Mouse (Mus musculus) C2C12 (cell line): Measurements from ENCODE around the gene Snx30. TPM values are rescaled to one million over a fixed set of nuclear protein-coding genes. Genes with fewer than 3 reads are reported as not detected.

Experiments
- H3K27me3 ChIP-seq: one replicate; pipeline ENCODE4 v1.6.1; 2011; ENCODE audit not compliant: control insufficient read depth, insufficient read depth, insufficient read length
- H3K36me3 ChIP-seq: one replicate; pipeline ENCODE4 v1.6.1; 2011; ENCODE audit not compliant: control insufficient read depth, insufficient read depth
- H3K4me3 ChIP-seq: one replicate; pipeline ENCODE4 v1.5.1; 2011; ENCODE audit warnings: mild to moderate bottlenecking, control low read depth; ENCODE audit not compliant: poor library complexity, insufficient read depth, severe bottlenecking
- H3K79me2 ChIP-seq: one replicate; pipeline ENCODE4 v1.6.1; 2011; ENCODE audit not compliant: control insufficient read depth, insufficient read depth
- H3K79me3 ChIP-seq: one replicate; pipeline ENCODE4 v1.6.1; 2011; ENCODE audit warnings: low read depth, control low read depth
- H3ac ChIP-seq: one replicate; pipeline ENCODE3; 2011; ENCODE audit warnings: low read depth; ENCODE audit not compliant: control insufficient read depth, insufficient read length
- CEBPB ChIP-seq: IDR thresholded peaks from one replicate; pipeline ENCODE4 v1.6.1; 2011; ENCODE audit warnings: low read depth, mild to moderate bottlenecking, control low read depth, moderate library complexity
- CTCF ChIP-seq: IDR thresholded peaks from one replicate; pipeline ENCODE4 v1.5.1; 2011; ENCODE audit not compliant: control insufficient read depth, insufficient read depth, insufficient read length
- FOSL1 ChIP-seq: IDR thresholded peaks from one replicate; pipeline ENCODE4 v1.8.0; 2011; ENCODE audit warnings: mild to moderate bottlenecking, low read length; ENCODE audit not compliant: poor library complexity, insufficient read depth, severe bottlenecking
- MAX ChIP-seq: IDR thresholded peaks from one replicate; pipeline ENCODE4 v1.6.1; 2011; ENCODE audit warnings: mild to moderate bottlenecking, control low read depth
- MYOD1 ChIP-seq: IDR thresholded peaks from one replicate; pipeline ENCODE4 v1.6.1; 2011; ENCODE audit warnings: low read depth; ENCODE audit not compliant: control insufficient read depth, insufficient read length
- MYOG ChIP-seq: IDR thresholded peaks from one replicate; pipeline ENCODE4 v1.6.1; 2011; ENCODE audit not compliant: control insufficient read depth, insufficient read length; ENCODE audit errors: extremely low read depth
- USF1 ChIP-seq: IDR thresholded peaks from one replicate; pipeline ENCODE4 v1.6.1; 2011; ENCODE audit warnings: low read depth, mild to moderate bottlenecking, control low read depth, moderate library complexity
- polyA plus RNA-seq: library from polyadenylated mRNA; unstranded; fragments of >200 nt; fragmentation: generic; extraction: Trizol; gene quantifications from one replicate; pipeline ENCODE4 v1.2.1, GENCODE M21; 2012; ENCODE audit warnings: missing spikeins

Gene Snx30
- polyA plus RNA-seq, 1 experiment, result 3.5 TPM

DNA sequence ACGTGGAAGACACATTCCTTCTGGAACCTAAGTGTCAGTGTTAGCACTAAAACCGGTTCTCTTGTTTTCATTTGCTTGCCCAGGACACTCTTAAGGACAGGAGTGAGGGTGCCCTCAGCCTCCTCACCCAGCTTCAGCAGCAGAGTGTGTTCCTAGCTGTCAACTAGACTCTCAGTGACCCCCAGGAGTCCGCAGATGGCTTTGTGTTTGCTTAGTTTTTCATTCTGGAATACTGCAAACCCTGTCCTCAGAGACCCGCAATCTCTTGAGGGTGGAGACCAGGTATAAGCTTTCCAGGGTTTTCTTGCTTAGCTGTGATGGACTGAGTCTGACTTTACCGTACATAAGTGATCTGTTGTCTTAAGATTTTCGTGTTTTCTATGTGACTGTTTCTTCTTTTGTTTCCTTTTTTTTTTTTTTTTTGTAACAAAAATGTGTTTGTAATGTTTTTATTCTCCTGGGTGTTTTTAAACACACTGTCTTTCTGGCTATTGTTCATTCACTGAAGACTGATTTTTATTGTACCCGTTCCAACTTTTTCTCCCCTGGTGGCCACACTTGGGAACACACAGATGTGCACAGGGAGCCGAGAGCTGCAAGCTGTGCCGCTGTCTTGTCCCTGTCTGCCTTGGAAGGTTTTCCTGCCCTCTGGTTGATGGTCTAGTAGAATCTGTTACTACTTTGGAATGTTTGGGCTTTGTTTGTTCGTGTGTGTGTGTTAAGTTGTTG is 44.8 kb upstream of the Snx30 start:
- no peaks in the 10 kb centered on the region for H3K27me3 ChIP-seq
- TF ChIP-seq CTCF (peak; percentile 29), CEBPB (no peak), MAX (no peak), FOSL1 (no peak)
- no peak overlapping the region for H3K4me3 ChIP-seq
- no peaks in the 10 kb centered on the region for H3K79me2 ChIP-seq
- no peaks in the 10 kb centered on the region for H3K79me3 ChIP-seq
- no peak overlapping the region for H3ac ChIP-seq
- H3K36me3 ChIP-seq, result no peaks in the 10 kb centered on the region

DNA sequence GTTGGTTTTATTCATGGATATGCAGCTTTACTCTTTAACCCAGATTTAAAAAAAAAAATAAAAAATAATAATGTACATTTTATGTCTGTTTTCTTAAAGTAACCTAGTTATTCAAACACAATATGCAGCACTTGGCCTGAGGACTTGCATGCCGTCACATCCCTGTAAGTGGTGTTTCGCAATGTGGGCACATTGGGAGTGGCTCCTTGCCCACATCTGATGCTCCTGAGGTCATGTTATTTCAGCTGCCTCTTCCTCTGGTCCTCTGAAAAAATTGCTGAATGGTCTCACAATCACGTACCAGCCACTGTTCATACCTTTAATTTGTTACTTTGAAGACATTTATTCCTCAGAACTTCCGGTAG is 44.3 kb upstream of the Snx30 start:
- H3K27me3 ChIP-seq, result no peaks in the 10 kb centered on the region
- TF ChIP-seq FOSL1, result no peak
- TF ChIP-seq MYOD1, result peak; percentile 93
- TF ChIP-seq USF1, result no peak
- TF ChIP-seq CTCF, result no peak
- no peak for TF ChIP-seq MAX
- peak; percentile 99 for TF ChIP-seq CEBPB
- no peak for TF ChIP-seq MYOG
- no peaks in the 10 kb centered on the region for H3K36me3 ChIP-seq
- H3K79me3 ChIP-seq, result no peaks in the 10 kb centered on the region
- H3ac ChIP-seq, result no peak overlapping the region
- no peak overlapping the region for H3K4me3 ChIP-seq
- H3K79me2 ChIP-seq, result no peaks in the 10 kb centered on the region

DNA sequence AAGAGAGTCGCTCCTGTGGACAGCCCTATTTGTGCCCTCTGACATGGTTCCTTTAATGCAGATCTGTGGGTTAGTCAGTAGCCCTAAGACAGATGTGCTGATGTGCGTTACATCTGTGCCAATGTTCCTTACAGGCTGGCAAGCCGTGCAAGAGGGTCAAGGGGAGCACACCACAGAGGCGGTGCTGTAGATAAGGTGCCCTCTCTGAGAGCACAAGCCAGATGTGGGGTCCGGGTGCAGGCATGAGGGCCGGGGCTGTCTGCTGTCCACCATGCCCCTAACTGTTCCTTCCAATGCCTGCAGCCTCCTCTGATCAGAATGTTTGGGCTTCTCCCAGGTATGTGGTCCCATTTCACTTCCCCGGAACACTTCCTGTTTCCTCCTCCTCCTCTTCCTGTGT is 40.7 kb upstream of the Snx30 start:
- H3K4me3 ChIP-seq, result no peak overlapping the region
- H3K27me3 ChIP-seq, result no peaks in the 10 kb centered on the region
- H3K79me2 ChIP-seq, result no peaks in the 10 kb centered on the region
- H3ac ChIP-seq, result no peak overlapping the region
- no peak for TF ChIP-seq MYOD1
- TF ChIP-seq FOSL1, result no peak
- TF ChIP-seq MYOG, result no peak
- TF ChIP-seq CEBPB, result no peak
- no peak for TF ChIP-seq CTCF
- H3K36me3 ChIP-seq, result peaks cover 10% of the 10 kb centered on the region
- H3K79me3 ChIP-seq, result no peaks in the 10 kb centered on the region

GRCm38 (mm10) chr4:59765385-59766005 is 40.1 kb upstream of the Snx30 start:
- TF ChIP-seq MAX, result no peak
- no peak for TF ChIP-seq MYOG
- TF ChIP-seq CEBPB, result no peak
- Histone ChIP-seq H3K27me3 (no peaks in the 10 kb centered on the region), H3K36me3 (peaks cover 15% of the 10 kb centered on the region), H3K4me3 (no peak overlapping the region), H3K79me3 (no peaks in the 10 kb centered on the region), H3K79me2 (no peaks in the 10 kb centered on the region), H3ac (no peak overlapping the region)

DNA sequence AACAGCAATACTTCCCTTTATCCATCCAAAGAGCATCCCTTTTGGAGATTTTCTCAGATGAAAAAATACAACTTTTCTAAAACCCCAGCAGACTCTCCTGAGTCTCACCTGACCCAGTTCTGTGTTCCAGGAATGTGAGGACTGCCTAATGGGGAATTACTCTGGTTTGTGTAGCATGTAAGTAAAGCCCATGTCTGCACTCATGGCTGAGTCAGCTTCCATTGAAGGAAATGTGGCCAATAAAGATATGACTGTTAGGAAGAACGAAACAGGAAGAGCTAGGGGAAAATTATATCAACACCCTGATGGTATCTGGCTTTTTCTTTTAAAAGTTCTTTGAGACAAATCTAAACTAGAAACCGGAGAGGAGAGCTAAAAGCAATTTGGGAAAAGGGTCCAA is 37.9 kb upstream of the Snx30 start:
- TF ChIP-seq USF1, result no peak
- no peak for TF ChIP-seq CTCF
- no peak for TF ChIP-seq MYOD1
- no peak for TF ChIP-seq MYOG
- TF ChIP-seq MAX, result no peak
- Histone ChIP-seq H3K27me3 (no peaks in the 10 kb centered on the region), H3K4me3 (no peak overlapping the region), H3K79me2 (no peaks in the 10 kb centered on the region), H3ac (no peak overlapping the region), H3K79me3 (no peaks in the 10 kb centered on the region), H3K36me3 (peaks cover 37% of the 10 kb centered on the region)

DNA sequence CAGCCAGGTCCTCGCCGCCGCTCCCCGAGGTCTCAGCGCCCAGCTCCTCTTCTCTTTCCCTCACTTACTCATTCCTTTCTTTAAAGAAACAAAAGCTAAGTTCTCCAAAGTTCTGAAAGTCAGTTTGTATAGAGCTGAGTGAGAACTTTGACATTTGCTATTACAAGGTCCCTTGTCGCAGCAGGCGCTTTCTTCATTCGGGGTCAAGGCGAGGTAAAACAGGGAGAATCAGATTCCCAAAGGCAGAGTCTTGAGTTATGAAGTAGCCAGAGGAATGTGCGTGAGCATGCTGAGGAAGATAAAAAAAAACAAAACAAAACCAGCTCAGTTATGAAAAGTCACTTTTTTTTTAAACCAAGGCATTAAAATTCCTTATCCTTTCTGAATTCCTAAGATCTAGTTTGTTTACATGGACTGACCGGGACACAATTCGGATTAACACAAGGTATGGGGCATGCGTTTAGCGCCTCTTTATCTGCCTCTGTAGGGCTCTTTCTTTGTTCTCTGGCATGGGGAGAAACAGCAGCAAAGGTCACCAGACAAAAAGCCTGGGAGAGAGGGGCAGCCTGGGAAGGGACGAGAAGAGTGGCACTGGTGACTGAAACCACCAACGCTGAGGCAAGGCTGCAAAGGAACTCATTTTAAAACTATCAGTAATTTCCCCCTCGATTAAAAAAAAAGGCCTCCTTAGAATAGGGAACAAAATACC is 33.3 kb upstream of the Snx30 start:
- peaks cover 62% of the 10 kb centered on the region for H3K36me3 ChIP-seq
- H3K79me2 ChIP-seq, result peaks cover 22% of the 10 kb centered on the region
- TF ChIP-seq CEBPB (no peak), MYOD1 (no peak), MAX (no peak), FOSL1 (no peak), MYOG (no peak), CTCF (no peak), USF1 (no peak)
- H3K27me3 ChIP-seq, result no peaks in the 10 kb centered on the region
- H3ac ChIP-seq, result no peak overlapping the region
- H3K4me3 ChIP-seq, result no peak overlapping the region
- peaks cover 7% of the 10 kb centered on the region for H3K79me3 ChIP-seq
